Mouse (Mus musculus) embryonic facial prominence, embryonic 15.5 days (tissue): Measurements from ENCODE around the gene Bpifb2. TPM values are rescaled to one million over a fixed set of nuclear protein-coding genes. Genes with fewer than 3 reads are reported as not detected.
"Not testable (repeated sequence)": the region's sequence is repeated elsewhere in the genome, so short reads cannot be mapped to it uniquely, and the experiment has no call there.

Source experiments
- ATAC-seq: fragments of 200-750 bp; cut with Nextera tagmentation; 2 replicates; pipeline ENCODE4 v1.8.0; 2017; ENCODE audit warnings: low read depth, moderate TSS enrichment; ENCODE audit not compliant: insufficient number of reproducible peaks, low FRiP score, low TSS enrichment
- H3K27ac ChIP-seq: fragments of 300-500 bp; sonication (generic); replicated peaks from 2 replicates; pipeline ENCODE4 v1.5.1; 2015; ENCODE audit warnings: mild to moderate bottlenecking, inconsistent platforms
- H3K27me3 ChIP-seq: fragments of 300-500 bp; sonication (generic); 2 replicates; pipeline ENCODE4 v1.6.1; 2015; ENCODE audit warnings: inconsistent platforms
- H3K36me3 ChIP-seq: fragments of 300-500 bp; sonication (generic); 2 replicates; pipeline ENCODE4 v1.6.1; 2015; ENCODE audit warnings: mild to moderate bottlenecking, inconsistent platforms
- H3K4me1 ChIP-seq: fragments of 300-500 bp; sonication (generic); 2 replicates; pipeline ENCODE4 v1.6.1; 2015; ENCODE audit warnings: inconsistent platforms
- H3K4me2 ChIP-seq: fragments of 300-500 bp; sonication (generic); replicated peaks from 2 replicates; pipeline ENCODE4 v1.6.1; 2015; ENCODE audit warnings: mild to moderate bottlenecking, inconsistent platforms
- H3K4me3 ChIP-seq: fragments of 300-500 bp; sonication (generic); replicated peaks from 2 replicates; pipeline ENCODE4 v1.5.1; 2015; ENCODE audit warnings: mild to moderate bottlenecking, inconsistent platforms
- H3K9ac ChIP-seq: fragments of 300-500 bp; sonication (generic); 2 replicates; pipeline ENCODE4 v1.6.1; 2015; ENCODE audit warnings: inconsistent platforms
- H3K9me3 ChIP-seq: fragments of 300-500 bp; sonication (generic); replicated peaks from 2 replicates; pipeline ENCODE4 v1.6.1; 2016; ENCODE audit warnings: inconsistent platforms
- WGBS: fragments of 180-500 bp; shearing (Covaris S2); methylation state at CpG from one replicate; pipeline ENCODE4 v1.1.7; 2015; 5-methylcytosine and 5-hydroxymethylcytosine counted together
- polyA plus RNA-seq: library from polyadenylated mRNA; unstranded; fragments of >200 nt; fragmentation: Nextera tagmentation; extraction: Ambion mirVana; gene quantifications from 2 replicates; pipeline ENCODE4 v1.2.1, GENCODE M21; 2015

Bpifb2 gene
- not detected in 2 replicates for polyA plus RNA-seq

GRCm38 (mm10) chr2:153874745-153875144 is at the start of gene Bpifb2:
Bpifb2 (plus strand) TSS chr2:153875045.
- Histone ChIP-seq H3K36me3 (no peaks in the 10 kb centered on the region), H3K27ac (no peak within 1 kb of the TSS), H3K27me3 (no peaks in the 10 kb centered on the region), H3K9ac (no peak within 1 kb of the TSS), H3K4me1 (no peaks in the 10 kb centered on the region), H3K4me2 (no peak within 1 kb of the TSS), H3K9me3 (no peaks in the 10 kb centered on the region), H3K4me3 (no peak within 1 kb of the TSS)
- 64% methylated on average over 9 of the region's 9 CpGs for WGBS
- ATAC-seq: no peak

- H3K27ac ChIP-seq, H3K36me3 ChIP-seq, H3K27me3 ChIP-seq, H3K9me3 ChIP-seq, H3K4me2 ChIP-seq, H3K4me1 ChIP-seq, H3K9ac ChIP-seq, H3K4me3 ChIP-seq, ATAC-seq: not testable (repeated sequence)
- WGBS: 61% methylated on average over 32 of the region's 32 CpGs
Measured at GRCm38 (mm10) chr2:153825900-153826299, 48.9 kb upstream of the Bpifb2 start.

- H3K27me3 ChIP-seq: no peaks in the 10 kb centered on the region
- peaks cover 7% of the 10 kb centered on the region; the same call in 1 of the 2 replicates for H3K4me1 ChIP-seq
- H3K36me3 ChIP-seq: no peaks in the 10 kb centered on the region
- H3K4me2 ChIP-seq: no peak overlapping the region
- no peak overlapping the region for H3K4me3 ChIP-seq
- ATAC-seq: no peak
- no peak overlapping the region for H3K27ac ChIP-seq
- H3K9ac ChIP-seq: no peak overlapping the region
- H3K9me3 ChIP-seq: no peaks in the 10 kb centered on the region
- 86% methylated on average over 8 of the region's 8 CpGs for WGBS
Measured at GRCm38 (mm10) chr2:153827171-153827830, 47.5 kb upstream of the Bpifb2 start.

GRCm38 (mm10) chr2:153828704-153829103 is 46.1 kb upstream of the Bpifb2 start:
- ATAC-seq: no peak
- H3K9ac ChIP-seq: no peak overlapping the region
- H3K4me3 ChIP-seq: no peak overlapping the region
- H3K9me3 ChIP-seq: no peaks in the 10 kb centered on the region
- no peak overlapping the region for H3K4me2 ChIP-seq
- H3K4me1 ChIP-seq: peaks cover 7% of the 10 kb centered on the region; the same call in 1 of the 2 replicates
- H3K27me3 ChIP-seq: no peaks in the 10 kb centered on the region
- H3K36me3 ChIP-seq: no peaks in the 10 kb centered on the region
- WGBS: 66% methylated on average over 7 of the region's 7 CpGs
- no peak overlapping the region for H3K27ac ChIP-seq

GRCm38 (mm10) chr2:153833291-153833690 is 41.6 kb upstream of the Bpifb2 start:
- Histone ChIP-seq H3K9ac (no peak overlapping the region), H3K4me1 (no peaks in the 10 kb centered on the region), H3K27ac (no peak overlapping the region), H3K27me3 (no peaks in the 10 kb centered on the region), H3K9me3 (no peaks in the 10 kb centered on the region), H3K36me3 (no peaks in the 10 kb centered on the region), H3K4me3 (no peak overlapping the region), H3K4me2 (no peak overlapping the region)
- no peak for ATAC-seq
- 87% methylated on average over 8 of the region's 8 CpGs for WGBS

GRCm38 (mm10) chr2:153842854-153843253 is 32.0 kb upstream of the Bpifb2 start:
- Histone ChIP-seq H3K9ac (no peak overlapping the region), H3K4me1 (no peaks in the 10 kb centered on the region), H3K4me3 (no peak overlapping the region), H3K4me2 (no peak overlapping the region), H3K36me3 (no peaks in the 10 kb centered on the region), H3K27ac (no peak overlapping the region), H3K27me3 (no peaks in the 10 kb centered on the region), H3K9me3 (no peaks in the 10 kb centered on the region)
- no peak for ATAC-seq
- 75% methylated on average over 8 of the region's 8 CpGs for WGBS

- ATAC-seq: no peak
- 69% methylated on average over 3 of the region's 3 CpGs for WGBS
- no peak overlapping the region for H3K27ac ChIP-seq
Measured at GRCm38 (mm10) chr2:153848389-153848788, 26.5 kb upstream of the Bpifb2 start.

GRCm38 (mm10) chr2:153850351-153851029 is 24.4 kb upstream of the Bpifb2 start:
- Histone ChIP-seq H3K4me2 (no peak overlapping the region), H3K4me3 (no peak overlapping the region), H3K27ac (no peak overlapping the region), H3K27me3 (no peaks in the 10 kb centered on the region), H3K9me3 (no peaks in the 10 kb centered on the region), H3K36me3 (no peaks in the 10 kb centered on the region), H3K4me1 (peaks cover 3% of the 10 kb centered on the region; the same call in 1 of the 2 replicates), H3K9ac (no peak overlapping the region)
- ATAC-seq: no peak
- WGBS: 86% methylated on average over 6 of the region's 6 CpGs

More at GRCm38 (mm10) chr2:153848389-153848788, 26.5 kb upstream of the Bpifb2 start:
- H3K4me1 ChIP-seq: no peaks in the 10 kb centered on the region
- no peaks in the 10 kb centered on the region for H3K36me3 ChIP-seq
- H3K9me3 ChIP-seq: no peaks in the 10 kb centered on the region
- no peaks in the 10 kb centered on the region for H3K27me3 ChIP-seq
- H3K4me2 ChIP-seq: no peak overlapping the region
- no peak overlapping the region for H3K4me3 ChIP-seq
- no peak overlapping the region for H3K9ac ChIP-seq

- WGBS: 52% methylated on average over 4 of the region's 4 CpGs
- no peak for ATAC-seq
Measured at GRCm38 (mm10) chr2:153851030-153851360, 23.9 kb upstream of the Bpifb2 start.

GRCm38 (mm10) chr2:153853544-153853943 is 21.3 kb upstream of the Bpifb2 start:
- no peaks in the 10 kb centered on the region for H3K9me3 ChIP-seq
- no peak overlapping the region for H3K4me2 ChIP-seq
- no peaks in the 10 kb centered on the region for H3K27me3 ChIP-seq
- no peak overlapping the region for H3K4me3 ChIP-seq
- H3K36me3 ChIP-seq: no peaks in the 10 kb centered on the region
- ATAC-seq: no peak
- H3K9ac ChIP-seq: no peak overlapping the region
- H3K4me1 ChIP-seq: peaks cover 3% of the 10 kb centered on the region; the same call in 1 of the 2 replicates
- WGBS: 10% methylated on average over 5 of the region's 5 CpGs
- H3K27ac ChIP-seq: no peak overlapping the region

More at GRCm38 (mm10) chr2:153851030-153851360, 23.9 kb upstream of the Bpifb2 start:
- Histone ChIP-seq H3K9me3 (no peaks in the 10 kb centered on the region), H3K4me3 (no peak overlapping the region), H3K36me3 (no peaks in the 10 kb centered on the region), H3K9ac (no peak overlapping the region), H3K27me3 (no peaks in the 10 kb centered on the region), H3K4me1 (peaks cover 3% of the 10 kb centered on the region; the same call in 1 of the 2 replicates), H3K27ac (no peak overlapping the region), H3K4me2 (no peak overlapping the region)

- 54% methylated on average over 2 of the region's 2 CpGs for WGBS
- Histone ChIP-seq H3K4me1 (0 out of 2 replicates have a peak, but pooled peaks cover 3% of the 10 kb centered on the region), H3K27ac (no peak overlapping the region), H3K4me3 (no peak overlapping the region), H3K27me3 (no peaks in the 10 kb centered on the region), H3K36me3 (no peaks in the 10 kb centered on the region), H3K4me2 (no peak overlapping the region), H3K9me3 (no peaks in the 10 kb centered on the region), H3K9ac (no peak overlapping the region)
- no peak for ATAC-seq
Measured at GRCm38 (mm10) chr2:153859581-153859980, 15.3 kb upstream of the Bpifb2 start.
